Mouse (Mus musculus) heart, embryonic 14.5 days (tissue): Measurements from ENCODE around the gene Tas2r137. TPM values are rescaled to one million over a fixed set of nuclear protein-coding genes. Genes with fewer than 3 reads are reported as not detected.

Experiments
- ATAC-seq: fragments of 200-750 bp; cut with Nextera tagmentation; 2 replicates; pipeline ENCODE4 v1.8.0; 2017; ENCODE audit warnings: low read depth, moderate TSS enrichment; ENCODE audit not compliant: insufficient number of reproducible peaks, insufficient read depth, low FRiP score
- H3K27ac ChIP-seq, 2 experiments: fragments of 200-500 bp in 1 of 2; fragments of 300-500 bp in 1 of 2; sonication (generic) in 1 of 2; replicated peaks in 1 of 2; 2 replicates each; pipeline ENCODE4 v1.5.1; 2012 to 2014; ENCODE audit warnings: low read depth in 2 of 2, low read length in 2 of 2, control low read depth in 1 of 2, mild to moderate bottlenecking in 1 of 2, mixed read lengths in 1 of 2; ENCODE audit not compliant: control insufficient read depth in 1 of 2, insufficient read depth in 1 of 2
- H3K27me3 ChIP-seq: fragments of 300-500 bp; sonication (generic); 2 replicates; pipeline ENCODE4 v1.6.1; 2014; ENCODE audit warnings: mild to moderate bottlenecking, low read length, control low read depth; ENCODE audit not compliant: control insufficient read depth, insufficient read depth
- H3K36me3 ChIP-seq: fragments of 300-500 bp; sonication (generic); 2 replicates; pipeline ENCODE4 v1.6.1; 2014; ENCODE audit warnings: mild to moderate bottlenecking, control low read depth, low read length, mixed read lengths; ENCODE audit not compliant: control insufficient read depth, insufficient read depth
- H3K4me1 ChIP-seq, 2 experiments: fragments of 200-500 bp in 1 of 2; fragments of 300-500 bp in 1 of 2; sonication (generic) in 1 of 2; 2 replicates each; pipeline ENCODE4 v1.6.1; 2012 to 2014; ENCODE audit warnings: low read length in 2 of 2, control low read depth in 1 of 2, mixed read lengths in 1 of 2; ENCODE audit not compliant: control insufficient read depth in 2 of 2, insufficient read depth in 2 of 2
- H3K4me2 ChIP-seq: fragments of 300-500 bp; sonication (generic); 2 replicates; pipeline ENCODE4 v1.6.1; 2014; ENCODE audit warnings: mild to moderate bottlenecking, low read length
- H3K4me3 ChIP-seq, 2 experiments: fragments of 200-500 bp in 1 of 2; fragments of 300-500 bp in 1 of 2; sonication (generic) in 1 of 2; 2 replicates each; pipeline ENCODE4 v1.5.1; 2012 to 2014; ENCODE audit warnings: low read length in 2 of 2, mild to moderate bottlenecking in 2 of 2, control low read depth in 1 of 2, low read depth in 1 of 2, moderate library complexity in 1 of 2; ENCODE audit not compliant: control insufficient read depth in 1 of 2, insufficient read depth in 1 of 2
- H3K9ac ChIP-seq: fragments of 300-500 bp; sonication (generic); 2 replicates; pipeline ENCODE4 v1.6.1; 2014; ENCODE audit warnings: mild to moderate bottlenecking, low read length
- H3K9me3 ChIP-seq: fragments of 300-500 bp; sonication (generic); 2 replicates; pipeline ENCODE4 v1.6.1; 2016; ENCODE audit warnings: low read length, control low read depth; ENCODE audit not compliant: control insufficient read depth
- WGBS: fragments of 180-500 bp; shearing (Covaris S2); extraction: QIAGEN DNeasy Blood & Tissue Kit; methylation state at CpG from one replicate; pipeline ENCODE4 v1.1.7; 2014; 5-methylcytosine and 5-hydroxymethylcytosine counted together
- polyA plus RNA-seq: library from polyadenylated mRNA; unstranded; fragments of >200 nt; fragmentation: Nextera tagmentation; extraction: Ambion mirVana; gene quantifications from 2 replicates; pipeline ENCODE4 v1.2.1, GENCODE M21; 2014

The Tas2r137 gene
- not detected in 2 replicates for polyA plus RNA-seq

GRCm38 (mm10) chr6:40490933-40491332, at the start of gene Tas2r137:
TSS of gene Tas2r137 (plus strand) at chr6:40491233.
- Histone ChIP-seq H3K4me2 (no peak within 1 kb of the TSS), H3K9ac (no peak within 1 kb of the TSS), H3K4me3 (no peak within 1 kb of the TSS), H3K27ac (no peak within 1 kb of the TSS), H3K36me3 (no peaks in the 10 kb centered on the region; the same call in 1 of the 2 replicates), H3K27me3 (no peaks in the 10 kb centered on the region), H3K4me1 (no peaks in the 10 kb centered on the region), H3K9me3 (no peaks in the 10 kb centered on the region)
- ATAC-seq: no peak

GRCm38 (mm10) chr6:40441276-40441675, 49.8 kb upstream of the Tas2r137 start:
- H3K27ac ChIP-seq: no peak overlapping the region
- 0 out of 4 replicates have a peak, but pooled peaks cover 0 to 2% of the 10 kb centered on the region in 2 experiments for H3K4me1 ChIP-seq
- H3K36me3 ChIP-seq: no peaks in the 10 kb centered on the region
- no peak overlapping the region for H3K9ac ChIP-seq
- H3K4me2 ChIP-seq: no peak overlapping the region
- peaks cover 29% of the 10 kb centered on the region for H3K27me3 ChIP-seq
- no peak for ATAC-seq
- WGBS: 57% methylated on average over 3 of the region's 3 CpGs
- H3K9me3 ChIP-seq: no peaks in the 10 kb centered on the region
- no peak overlapping the region for H3K4me3 ChIP-seq

DNA sequence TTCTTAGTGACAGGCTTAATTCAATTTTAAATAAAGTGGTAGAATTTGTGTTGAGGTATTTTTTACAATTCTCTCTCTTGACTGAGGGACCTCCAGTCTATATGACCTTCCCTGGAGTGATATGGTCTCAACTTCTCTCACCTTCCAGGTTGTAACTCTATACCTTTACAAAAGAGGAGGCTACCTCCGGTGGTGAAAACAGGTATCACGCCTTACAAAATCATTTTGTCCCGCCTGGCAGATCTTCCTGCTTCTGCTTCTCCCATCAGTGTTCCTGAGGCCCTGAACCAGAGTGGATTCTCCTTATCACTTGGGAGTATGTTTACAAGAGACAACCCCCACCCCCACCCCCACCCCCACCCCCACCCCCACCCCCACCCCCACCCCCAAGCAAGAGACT, 49.3 kb upstream of the Tas2r137 start:
- H3K4me3 ChIP-seq: no peak overlapping the region
- no peak overlapping the region for H3K27ac ChIP-seq
- H3K9me3 ChIP-seq: no peaks in the 10 kb centered on the region
- H3K36me3 ChIP-seq: no peaks in the 10 kb centered on the region
- H3K27me3 ChIP-seq: peaks cover 28% of the 10 kb centered on the region
- H3K4me1 ChIP-seq: 0 out of 4 replicates have a peak, but pooled peaks cover 0 to 2% of the 10 kb centered on the region in 2 experiments
- no peak overlapping the region for H3K4me2 ChIP-seq
- ATAC-seq: no peak
- 30% methylated on average over 3 of the region's 3 CpGs for WGBS
- H3K9ac ChIP-seq: no peak overlapping the region

DNA sequence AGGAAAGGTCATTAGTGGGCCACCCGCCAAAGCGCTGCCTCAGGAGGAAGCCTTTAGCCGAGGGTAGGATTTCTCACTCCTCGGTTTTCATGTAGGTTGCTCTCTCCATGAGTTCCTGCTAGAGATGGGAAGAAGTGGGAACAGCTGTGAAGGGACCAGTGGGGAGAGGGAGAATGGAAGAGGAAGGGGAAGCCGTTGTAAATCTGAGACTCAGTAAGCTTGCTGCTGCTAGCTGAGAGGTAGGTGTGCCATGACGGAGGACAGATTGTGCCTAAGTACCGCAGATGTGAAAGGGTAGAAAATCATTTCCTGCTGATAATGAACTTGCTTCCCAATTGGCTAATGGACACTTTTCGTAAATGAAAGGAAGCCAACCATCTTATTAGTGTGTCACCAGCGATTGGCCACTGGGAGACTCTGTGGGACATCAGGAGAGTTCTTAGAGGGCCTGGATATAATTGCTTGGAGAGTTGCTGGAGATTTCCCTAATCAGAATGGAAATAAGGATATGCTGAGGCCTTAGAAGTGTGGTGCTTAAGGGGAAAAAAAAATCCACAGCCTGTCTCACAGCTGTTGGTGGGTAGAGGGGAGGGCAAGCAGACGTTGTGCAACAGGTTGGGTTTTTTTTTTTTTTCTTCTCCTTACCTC, 47.6 kb upstream of the Tas2r137 start:
- Histone ChIP-seq H3K4me2 (no peak overlapping the region), H3K36me3 (no peaks in the 10 kb centered on the region), H3K27ac (no peak overlapping the region), H3K27me3 (peaks cover 21% of the 10 kb centered on the region), H3K4me3 (no peak overlapping the region), H3K9me3 (no peaks in the 10 kb centered on the region), H3K4me1 (0 out of 4 replicates have a peak, but pooled peaks cover 0 to 2% of the 10 kb centered on the region in 2 experiments), H3K9ac (no peak overlapping the region)
- no peak for ATAC-seq
- WGBS: 21% methylated on average over 10 of the region's 10 CpGs

DNA sequence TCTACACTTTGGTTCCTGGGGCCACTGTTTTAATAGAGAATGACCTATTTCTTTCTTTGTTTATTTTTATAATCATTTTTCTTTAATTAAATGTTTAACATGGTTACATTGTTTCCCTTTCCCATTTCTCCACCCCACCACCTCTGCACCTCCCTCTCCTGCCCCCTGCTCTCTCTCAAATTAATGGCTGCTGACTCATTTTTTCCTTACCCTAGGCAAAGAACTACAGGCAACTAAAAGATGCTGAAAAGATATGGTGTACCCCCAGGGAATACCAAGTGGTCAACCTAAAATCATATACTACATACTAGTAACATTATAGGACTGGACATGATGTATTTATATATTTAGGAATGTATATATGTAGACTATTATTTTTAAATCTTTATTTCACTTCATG, 42.4 kb upstream of the Tas2r137 start:
- Histone ChIP-seq H3K27me3 (peaks cover 9% of the 10 kb centered on the region), H3K4me3 (no peak overlapping the region), H3K9me3 (no peaks in the 10 kb centered on the region), H3K9ac (no peak overlapping the region), H3K4me2 (no peak overlapping the region), H3K4me1 (no peaks in the 10 kb centered on the region), H3K27ac (no peak overlapping the region), H3K36me3 (no peaks in the 10 kb centered on the region)
- no peak for ATAC-seq

- H3K4me1 ChIP-seq: no peaks in the 10 kb centered on the region
- no peaks in the 10 kb centered on the region for H3K36me3 ChIP-seq
- no peaks in the 10 kb centered on the region for H3K9me3 ChIP-seq
- no peak overlapping the region for H3K9ac ChIP-seq
- no peak for ATAC-seq
- H3K27me3 ChIP-seq: no peaks in the 10 kb centered on the region
- 24% methylated on average over 7 of the region's 7 CpGs for WGBS
- H3K4me2 ChIP-seq: no peak overlapping the region
- no peak overlapping the region for H3K27ac ChIP-seq
- H3K4me3 ChIP-seq: no peak overlapping the region
These were observed 36.5 kb upstream of the Tas2r137 start for GRCm38 (mm10) chr6:40454436-40455041.

GRCm38 (mm10) chr6:40465710-40466109, 25.3 kb upstream of the Tas2r137 start:
- Histone ChIP-seq H3K9ac (no peak overlapping the region), H3K27ac (no peak overlapping the region), H3K36me3 (no peaks in the 10 kb centered on the region), H3K4me1 (no peaks in the 10 kb centered on the region), H3K4me2 (no peak overlapping the region), H3K4me3 (no peak overlapping the region), H3K9me3 (no peaks in the 10 kb centered on the region), H3K27me3 (no peaks in the 10 kb centered on the region)
- 41% methylated on average over 6 of the region's 6 CpGs for WGBS
- no peak for ATAC-seq
